Mouse (Mus musculus): ENCODE measurements at regions not wholly inside any gene's neighbourhood (a gene's known extent, or its start where the extent isn't known, plus 50 kb on each side); places are given as distances from the start of the nearest gene placed in this dataset.

DNA sequence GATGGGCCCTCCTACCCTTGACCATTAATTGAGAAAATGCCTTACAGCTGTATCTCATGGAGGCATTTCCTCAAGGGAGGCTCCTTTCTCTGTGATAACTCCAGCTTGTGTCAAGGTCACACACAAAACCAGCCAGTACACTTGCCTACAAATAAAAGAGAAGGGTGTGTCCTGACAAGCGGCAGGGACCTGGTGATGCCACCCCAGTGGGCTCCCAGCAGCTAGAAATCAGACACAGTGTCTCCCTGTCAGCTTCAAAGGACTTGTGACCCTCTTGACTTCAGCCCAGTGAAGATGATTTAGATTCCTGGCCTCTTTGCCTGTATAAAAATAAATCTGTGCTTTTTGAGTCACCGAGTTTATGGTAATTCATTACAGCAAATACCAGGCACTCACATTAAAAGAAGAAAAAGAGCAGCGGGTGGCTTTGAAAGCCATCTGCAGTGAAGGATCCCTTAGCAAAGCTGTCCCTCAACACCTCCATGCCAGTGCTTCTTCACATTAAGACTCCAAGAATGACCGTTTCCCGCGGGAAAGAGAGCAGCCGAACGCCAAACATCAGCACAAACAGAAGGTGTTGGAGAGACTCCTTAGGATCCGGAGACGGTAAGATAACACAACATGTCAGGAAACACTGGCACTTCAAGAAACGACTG is 273.5 kb downstream of the Gxylt1 start:
- no peak for TF ChIP-seq CTCF (IDR thresholded peaks at IDR 0.05; ENCODE audit: insufficient read depth, low read length)
- TF ChIP-seq POLR2A (IDR thresholded peaks at IDR 0.05; ENCODE audit: borderline replicate concordance, extremely low read depth, low read depth, low read length), result no peak
